Mouse (Mus musculus): ENCODE results near the gene Trp53.
"Not testable (repeated sequence)": the region's sequence is repeated elsewhere in the genome, so short reads cannot be mapped to it uniquely, and the experiment has no call there.

Trp53 gene

GRCm38 (mm10) chr11:69601768-69602167 is 21.6 kb downstream of the Trp53 start:
- DNase-seq (ENCODE audit: low spot score): no peak

GRCm38 (mm10) chr11:69603516-69603915 is 23.4 kb downstream of the Trp53 start:
- no peak for DNase-seq (ENCODE audit: low spot score)

GRCm38 (mm10) chr11:69604347-69604746 is 24.2 kb downstream of the Trp53 start:
- no peak for DNase-seq (ENCODE audit: low spot score)

GRCm38 (mm10) chr11:69604795-69605664 is 24.9 kb downstream of the Trp53 start:
- DNase-seq (ENCODE audit: low spot score): no peak

- DNase-seq (ENCODE audit: low spot score): peak; percentile 58
These were observed 25.7 kb downstream of the Trp53 start, which contains the start of gene Atp1b2 for GRCm38 (mm10) chr11:69605726-69606490. TSS of gene Atp1b2 (minus strand) at chr11:69605942.

GRCm38 (mm10) chr11:69606491-69606795 is 26.3 kb downstream of the Trp53 start:
- no peak for DNase-seq (ENCODE audit: low spot score)

GRCm38 (mm10) chr11:69606832-69607231 is 26.7 kb downstream of the Trp53 start:
- DNase-seq (ENCODE audit: low spot score): no peak

- no peak for DNase-seq (ENCODE audit: low spot score)
These were observed 28.4 kb downstream of the Trp53 start for GRCm38 (mm10) chr11:69608525-69608924.

- DNase-seq (ENCODE audit: low spot score): no peak
These were observed 29.3 kb downstream of the Trp53 start for GRCm38 (mm10) chr11:69609416-69609815.

GRCm38 (mm10) chr11:69610899-69611298 is 30.7 kb downstream of the Trp53 start:
- no peak for DNase-seq (ENCODE audit: low spot score)

- DNase-seq (ENCODE audit: low spot score): peak; percentile 89
These were observed 33.5 kb downstream of the Trp53 start for GRCm38 (mm10) chr11:69613553-69614256.

GRCm38 (mm10) chr11:69614257-69614588 is 34.1 kb downstream of the Trp53 start:
- DNase-seq (ENCODE audit: low spot score): not testable (repeated sequence)

GRCm38 (mm10) chr11:69616781-69617180 is 36.6 kb downstream of the Trp53 start:
- DNase-seq (ENCODE audit: low spot score): no peak

GRCm38 (mm10) chr11:69617805-69618204 is 37.6 kb downstream of the Trp53 start, which contains the start of gene Shbg:
TSS of gene Shbg (minus strand) at chr11:69617905.
- DNase-seq (ENCODE audit: low spot score): no peak

- DNase-seq (ENCODE audit: low spot score): no peak
These were observed 40.4 kb downstream of the Trp53 start for GRCm38 (mm10) chr11:69620394-69621081.

GRCm38 (mm10) chr11:69621571-69622268 is 41.6 kb downstream of the Trp53 start, which contains the start of gene Sat2:
TSS of gene Sat2 (plus strand) at chr11:69622024.
- DNase-seq (ENCODE audit: low spot score): peak; percentile 43

GRCm38 (mm10) chr11:69622406-69622805 is 42.2 kb downstream of the Trp53 start:
- no peak for DNase-seq (ENCODE audit: low spot score)

GRCm38 (mm10) chr11:69623006-69623405 is 42.8 kb downstream of the Trp53 start:
- no peak for DNase-seq (ENCODE audit: low spot score)

GRCm38 (mm10) chr11:69624339-69624738 is 44.2 kb downstream of the Trp53 start:
- not testable (repeated sequence) for DNase-seq (ENCODE audit: low spot score)

GRCm38 (mm10) chr11:69628286-69628685 is 48.1 kb downstream of the Trp53 start:
- peak; percentile 78 for DNase-seq (ENCODE audit: low spot score)

- DNase-seq (ENCODE audit: low spot score): no peak
These were observed 49.6 kb downstream of the Trp53 start for GRCm38 (mm10) chr11:69629802-69630201.

Measured in urinary bladder, postnatal 14 days (tissue).